Mouse (Mus musculus): ENCODE results near the gene Pald1. TPM values are rescaled to one million over a fixed set of nuclear protein-coding genes. Genes with fewer than 3 reads are reported as not detected.
A peak's percentile ranks its signal among the peaks of the same experiment; 100 is the strongest.

The Pald1 gene
- polyA plus RNA-seq, 1 experiment from 2014 or later = 21.0 TPM

DNA sequence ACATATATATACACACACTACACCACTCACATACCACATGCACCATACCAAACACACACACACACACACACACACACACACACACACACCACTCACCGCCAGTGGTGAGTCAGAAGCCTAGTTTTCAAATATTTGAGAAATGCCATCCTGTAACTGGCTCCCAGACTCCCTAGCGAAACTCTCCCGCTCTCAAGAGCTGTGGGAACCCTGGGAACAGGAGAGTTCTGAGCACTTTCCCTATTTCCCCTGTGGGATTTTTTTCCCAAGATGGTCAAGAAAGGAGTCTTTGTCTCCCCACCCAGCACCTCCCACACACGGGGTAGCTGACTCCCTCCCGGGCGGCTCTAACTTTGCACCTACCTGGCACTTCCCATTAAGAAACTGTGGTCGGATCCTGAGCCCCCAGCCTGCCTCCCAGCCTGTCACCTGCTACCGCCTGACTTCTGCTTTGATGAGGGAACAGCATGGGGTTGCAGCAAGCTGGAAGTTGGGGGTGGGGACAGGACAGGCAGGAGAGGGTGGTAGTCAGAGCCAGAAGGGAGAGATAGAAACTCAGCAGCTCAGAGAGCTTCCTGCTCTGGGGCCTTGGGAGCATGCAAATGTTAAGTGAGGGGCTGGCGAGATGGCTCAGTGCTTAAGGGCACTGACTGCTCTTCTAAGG, 11.3 kb upstream of the Pald1 start:
- H3K9me3 ChIP-seq (replicated peaks; ENCODE audit: control insufficient read depth, low read length) = no peaks in the 10 kb centered on the region
- no peak overlapping the region for H3K27ac ChIP-seq (ENCODE audit: low read length)
- WGBS = 19% methylated on average over 9 of the region's 9 CpGs
- no peaks in the 10 kb centered on the region for H3K27me3 ChIP-seq (ENCODE audit: control insufficient read depth, insufficient read depth, low read length)
- peaks cover 8% of the 10 kb centered on the region for H3K4me1 ChIP-seq (ENCODE audit: control insufficient read depth, insufficient read depth, low read length)
- no peak overlapping the region for H3K4me3 ChIP-seq (ENCODE audit: low read length)
- no peak for ATAC-seq (replicated peaks; ENCODE audit: extremely low read depth, insufficient read depth, low FRiP score)
- H3K9ac ChIP-seq (ENCODE audit: low read length) = peak overlapping the region; percentile 49
- peak overlapping the region; percentile 32; the same call in 1 of the 2 replicates for H3K4me2 ChIP-seq (ENCODE audit: low read depth, low read length)
- no peaks in the 10 kb centered on the region for H3K36me3 ChIP-seq (ENCODE audit: control insufficient read depth, insufficient read depth)

GRCm38 (mm10) chr10:61392584-61392983, 9.3 kb upstream of the Pald1 start:
- Histone ChIP-seq H3K4me3 (ENCODE audit: low read length) (no peak overlapping the region), H3K9ac (ENCODE audit: low read length) (no peak overlapping the region), H3K4me1 (ENCODE audit: control insufficient read depth, insufficient read depth, low read length) (peaks cover 8% of the 10 kb centered on the region), H3K9me3 (replicated peaks; ENCODE audit: control insufficient read depth, low read length) (no peaks in the 10 kb centered on the region), H3K27me3 (ENCODE audit: control insufficient read depth, insufficient read depth, low read length) (no peaks in the 10 kb centered on the region), H3K27ac (ENCODE audit: low read length) (no peak overlapping the region), H3K4me2 (ENCODE audit: low read depth, low read length) (no peak overlapping the region), H3K36me3 (ENCODE audit: control insufficient read depth, insufficient read depth) (no peaks in the 10 kb centered on the region)
- WGBS = 30% methylated on average over 4 of the region's 4 CpGs
- no peak for ATAC-seq (replicated peaks; ENCODE audit: extremely low read depth, insufficient read depth, low FRiP score)

DNA sequence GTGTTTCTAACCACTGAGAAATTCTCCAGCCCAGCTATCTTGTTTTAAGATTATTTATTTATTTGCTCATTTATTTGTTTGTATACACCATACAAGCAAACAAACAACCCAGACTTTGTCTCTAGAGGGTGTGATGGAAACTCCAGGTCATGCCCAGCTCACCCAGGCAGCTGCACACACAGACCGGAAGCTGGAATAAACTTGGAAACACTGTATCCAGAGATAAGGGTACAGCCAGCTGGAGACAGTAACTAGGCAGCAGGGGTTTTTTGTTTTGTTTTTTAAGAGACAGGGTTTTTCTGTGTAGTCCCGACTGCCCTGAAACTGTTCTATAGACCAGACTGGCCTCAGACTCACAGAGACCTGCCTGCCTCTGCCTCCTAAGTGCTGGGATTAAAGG, 6.8 kb upstream of the Pald1 start:
- H3K9ac ChIP-seq (ENCODE audit: low read length) = no peak overlapping the region
- peak; percentile 26; the same call in 1 of the 2 replicates for ATAC-seq (replicated peaks; ENCODE audit: extremely low read depth, insufficient read depth, low FRiP score)
- no peaks in the 10 kb centered on the region for H3K36me3 ChIP-seq (ENCODE audit: control insufficient read depth, insufficient read depth)
- H3K27me3 ChIP-seq (ENCODE audit: control insufficient read depth, insufficient read depth, low read length) = no peaks in the 10 kb centered on the region
- WGBS = 27% methylated on average over 2 of the region's 2 CpGs
- peaks cover 9% of the 10 kb centered on the region for H3K4me1 ChIP-seq (ENCODE audit: control insufficient read depth, insufficient read depth, low read length)
- H3K9me3 ChIP-seq (replicated peaks; ENCODE audit: control insufficient read depth, low read length) = no peaks in the 10 kb centered on the region
- no peak overlapping the region for H3K4me3 ChIP-seq (ENCODE audit: low read length)
- no peak overlapping the region for H3K4me2 ChIP-seq (ENCODE audit: low read depth, low read length)
- no peak overlapping the region for H3K27ac ChIP-seq (ENCODE audit: low read length)

DNA sequence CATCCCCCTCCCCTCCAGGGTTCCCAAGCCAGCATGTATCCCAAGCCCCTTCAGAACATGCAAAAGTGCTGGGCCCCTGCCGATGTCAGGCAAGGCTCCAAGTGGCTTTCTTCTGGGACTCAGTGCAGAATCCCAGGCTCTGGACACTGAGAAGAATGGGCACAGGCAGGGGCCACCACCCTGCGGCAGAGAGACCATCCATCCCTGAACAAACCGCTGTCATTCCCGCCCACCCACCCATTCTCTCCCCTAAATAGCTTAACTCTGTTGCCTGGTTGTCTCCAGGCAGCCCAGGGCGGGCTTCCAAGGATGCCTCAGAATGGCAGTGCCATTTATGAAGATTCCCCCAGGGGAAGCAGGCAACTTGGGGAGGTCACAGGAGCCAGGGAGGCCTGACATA, 5.7 kb upstream of the Pald1 start:
- H3K4me1 ChIP-seq (ENCODE audit: control insufficient read depth, insufficient read depth, low read length) = peaks cover 8% of the 10 kb centered on the region
- no peak for ATAC-seq (replicated peaks; ENCODE audit: extremely low read depth, insufficient read depth, low FRiP score)
- 75% methylated on average over 5 of the region's 5 CpGs for WGBS

GRCm38 (mm10) chr10:61386284-61386683, 3.0 kb upstream of the Pald1 start:
- no peaks in the 10 kb centered on the region for H3K9me3 ChIP-seq (replicated peaks; ENCODE audit: control insufficient read depth, low read length)
- no peak for ATAC-seq (replicated peaks; ENCODE audit: extremely low read depth, insufficient read depth, low FRiP score)
- H3K4me2 ChIP-seq (ENCODE audit: low read depth, low read length) = no peak overlapping the region
- H3K9ac ChIP-seq (ENCODE audit: low read length) = no peak overlapping the region
- H3K4me3 ChIP-seq (ENCODE audit: low read length) = no peak overlapping the region
- H3K4me1 ChIP-seq (ENCODE audit: control insufficient read depth, insufficient read depth, low read length) = peaks cover 22% of the 10 kb centered on the region
- no peak overlapping the region for H3K27ac ChIP-seq (ENCODE audit: low read length)
- H3K36me3 ChIP-seq (ENCODE audit: control insufficient read depth, insufficient read depth) = no peaks in the 10 kb centered on the region
- 20% methylated on average over 6 of the region's 6 CpGs for WGBS
- no peaks in the 10 kb centered on the region for H3K27me3 ChIP-seq (ENCODE audit: control insufficient read depth, insufficient read depth, low read length)

More for the DNA sequence above, 5.7 kb upstream of the Pald1 start:
- H3K27ac ChIP-seq (ENCODE audit: low read length) = no peak overlapping the region
- no peak overlapping the region for H3K4me2 ChIP-seq (ENCODE audit: low read depth, low read length)
- H3K27me3 ChIP-seq (ENCODE audit: control insufficient read depth, insufficient read depth, low read length) = no peaks in the 10 kb centered on the region
- no peak overlapping the region for H3K9ac ChIP-seq (ENCODE audit: low read length)
- no peaks in the 10 kb centered on the region for H3K36me3 ChIP-seq (ENCODE audit: control insufficient read depth, insufficient read depth)
- no peaks in the 10 kb centered on the region for H3K9me3 ChIP-seq (replicated peaks; ENCODE audit: control insufficient read depth, low read length)
- no peak overlapping the region for H3K4me3 ChIP-seq (ENCODE audit: low read length)

DNA sequence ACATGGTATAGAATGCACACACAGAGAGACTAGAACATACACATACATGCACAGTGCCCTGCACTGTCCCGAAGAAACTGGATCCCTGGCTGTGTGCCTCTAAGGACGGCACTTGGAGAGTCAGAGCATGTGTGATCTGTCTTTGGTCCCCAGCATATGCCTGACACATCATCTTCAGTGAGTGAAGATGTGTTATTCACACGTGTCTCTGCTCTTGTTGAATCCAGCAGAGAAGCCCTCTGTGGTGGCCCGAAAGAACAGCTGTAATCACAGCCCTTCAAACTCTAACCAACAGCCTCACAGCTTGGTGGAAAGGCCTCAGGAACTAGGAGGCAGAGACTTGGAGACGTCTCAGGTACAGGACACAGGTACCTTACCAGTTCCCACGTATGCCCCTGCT, 1.8 kb upstream of the Pald1 start:
- Histone ChIP-seq H3K27me3 (ENCODE audit: control insufficient read depth, insufficient read depth, low read length) (no peaks in the 10 kb centered on the region), H3K4me1 (ENCODE audit: control insufficient read depth, insufficient read depth, low read length) (peaks cover 33% of the 10 kb centered on the region), H3K27ac (ENCODE audit: low read length) (no peak overlapping the region), H3K9ac (ENCODE audit: low read length) (no peak overlapping the region), H3K4me3 (ENCODE audit: low read length) (no peak overlapping the region), H3K36me3 (ENCODE audit: control insufficient read depth, insufficient read depth) (no peaks in the 10 kb centered on the region), H3K4me2 (ENCODE audit: low read depth, low read length) (no peak overlapping the region), H3K9me3 (replicated peaks; ENCODE audit: control insufficient read depth, low read length) (no peaks in the 10 kb centered on the region)
- no peak for ATAC-seq (replicated peaks; ENCODE audit: extremely low read depth, insufficient read depth, low FRiP score)
- 76% methylated on average over 6 of the region's 6 CpGs for WGBS

GRCm38 (mm10) chr10:61383715-61384047, 351 bp upstream of the Pald1 start:
- Histone ChIP-seq H3K27ac (ENCODE audit: low read length) (peak overlapping the region; percentile 89), H3K4me3 (ENCODE audit: low read length) (peak overlapping the region; percentile 86), H3K4me1 (ENCODE audit: control insufficient read depth, insufficient read depth, low read length) (peaks cover 48% of the 10 kb centered on the region), H3K36me3 (ENCODE audit: control insufficient read depth, insufficient read depth) (no peaks in the 10 kb centered on the region), H3K9me3 (replicated peaks; ENCODE audit: control insufficient read depth, low read length) (no peaks in the 10 kb centered on the region), H3K9ac (ENCODE audit: low read length) (peak overlapping the region; percentile 91), H3K27me3 (ENCODE audit: control insufficient read depth, insufficient read depth, low read length) (no peaks in the 10 kb centered on the region), H3K4me2 (ENCODE audit: low read depth, low read length) (peak overlapping the region; percentile 94)
- peak; percentile 1; the same call in 1 of the 2 replicates for ATAC-seq (replicated peaks; ENCODE audit: extremely low read depth, insufficient read depth, low FRiP score)
- WGBS = 6% methylated on average over 11 of the region's 11 CpGs

GRCm38 (mm10) chr10:61382281-61382731, 1.0 kb downstream of the Pald1 start:
- peaks cover 62% of the 10 kb centered on the region for H3K4me1 ChIP-seq (ENCODE audit: control insufficient read depth, insufficient read depth, low read length)
- no peak for ATAC-seq (replicated peaks; ENCODE audit: extremely low read depth, insufficient read depth, low FRiP score)
- H3K27ac ChIP-seq (ENCODE audit: low read length) = peak overlapping the region; percentile 89
- H3K4me3 ChIP-seq (ENCODE audit: low read length) = peak overlapping the region; percentile 86
- peak overlapping the region; percentile 94 for H3K4me2 ChIP-seq (ENCODE audit: low read depth, low read length)
- 4% methylated on average over 8 of the region's 8 CpGs for WGBS
- H3K9me3 ChIP-seq (replicated peaks; ENCODE audit: control insufficient read depth, low read length) = no peaks in the 10 kb centered on the region
- no peaks in the 10 kb centered on the region for H3K27me3 ChIP-seq (ENCODE audit: control insufficient read depth, insufficient read depth, low read length)
- H3K36me3 ChIP-seq (ENCODE audit: control insufficient read depth, insufficient read depth) = no peaks in the 10 kb centered on the region
- H3K9ac ChIP-seq (ENCODE audit: low read length) = peak overlapping the region; percentile 91

GRCm38 (mm10) chr10:61381823-61382222, 1.5 kb downstream of the Pald1 start:
- Histone ChIP-seq H3K27ac (ENCODE audit: low read length) (peak overlapping the region; percentile 89), H3K9ac (ENCODE audit: low read length) (peak overlapping the region; percentile 91), H3K27me3 (ENCODE audit: control insufficient read depth, insufficient read depth, low read length) (no peaks in the 10 kb centered on the region), H3K4me2 (ENCODE audit: low read depth, low read length) (peak overlapping the region; percentile 94), H3K9me3 (replicated peaks; ENCODE audit: control insufficient read depth, low read length) (no peaks in the 10 kb centered on the region), H3K36me3 (ENCODE audit: control insufficient read depth, insufficient read depth) (no peaks in the 10 kb centered on the region), H3K4me1 (ENCODE audit: control insufficient read depth, insufficient read depth, low read length) (peaks cover 63% of the 10 kb centered on the region), H3K4me3 (ENCODE audit: low read length) (peak overlapping the region; percentile 86)
- ATAC-seq (replicated peaks; ENCODE audit: extremely low read depth, insufficient read depth, low FRiP score) = no peak
- 19% methylated on average over 8 of the region's 8 CpGs for WGBS
